Mouse (Mus musculus): ENCODE data around the gene Xylt1. TPM values are rescaled to one million over a fixed set of nuclear protein-coding genes. Genes with fewer than 3 reads are reported as not detected.

Xylt1 gene
- polyA plus RNA-seq, 1 experiment = 5.7 TPM

- Histone ChIP-seq H3K36me3 (ENCODE audit: control insufficient read depth, insufficient read depth, low read length) (no peaks in the 10 kb centered on the region), H3K27ac (ENCODE audit: control insufficient read depth, insufficient read depth, low read length) (no peak overlapping the region), H3K27me3 (ENCODE audit: control insufficient read depth, insufficient read depth, low read length) (no peaks in the 10 kb centered on the region), H3K4me1 (replicated peaks; ENCODE audit: control insufficient read depth, insufficient read depth, low read length) (no peaks in the 10 kb centered on the region), H3K4me3 (ENCODE audit: control insufficient read depth, insufficient read depth, low read length) (no peak overlapping the region)
- DNase-seq = no peak
- 58% methylated on average over 1 of the region's 1 CpGs for WGBS
- TF ChIP-seq CTCF (IDR thresholded peaks at IDR 0.05; ENCODE audit: borderline replicate concordance, control insufficient read depth, extremely low read depth, insufficient read depth, low read length, poor library complexity) = no peak
- no peak for TF ChIP-seq POLR2A (IDR thresholded peaks at IDR 0.05; ENCODE audit: control insufficient read depth, extremely low read depth, insufficient read depth, low read length, poor library complexity)
Observed at GRCm38 (mm10) chr7:117588426-117588825, 207.6 kb downstream of the Xylt1 start.

DNA sequence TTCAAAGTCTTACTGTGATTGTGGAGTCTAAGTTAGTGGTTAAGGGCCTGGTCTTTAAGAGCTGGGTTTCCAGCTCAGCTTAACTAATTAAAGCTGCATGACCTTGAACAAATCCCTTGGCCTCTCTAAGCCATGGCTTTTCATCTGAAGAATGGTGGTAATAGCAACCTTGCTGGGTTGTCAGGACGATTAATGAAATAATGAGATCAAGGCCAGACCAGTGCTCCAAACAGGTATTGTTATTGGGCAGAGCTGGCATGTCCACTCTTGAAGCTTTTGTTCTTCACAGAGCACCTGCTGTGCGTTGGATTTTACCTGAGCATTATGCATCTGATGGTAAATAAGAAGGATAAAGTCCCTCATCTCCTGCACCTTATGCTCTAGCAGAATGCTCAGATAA, 208.6 kb downstream of the Xylt1 start:
- H3K4me1 ChIP-seq (replicated peaks; ENCODE audit: control insufficient read depth, insufficient read depth, low read length) = no peaks in the 10 kb centered on the region
- DNase-seq = no peak
- no peak overlapping the region for H3K4me3 ChIP-seq (ENCODE audit: control insufficient read depth, insufficient read depth, low read length)
- no peak overlapping the region for H3K27ac ChIP-seq (ENCODE audit: control insufficient read depth, insufficient read depth, low read length)
- no peaks in the 10 kb centered on the region for H3K27me3 ChIP-seq (ENCODE audit: control insufficient read depth, insufficient read depth, low read length)
- no peaks in the 10 kb centered on the region for H3K36me3 ChIP-seq (ENCODE audit: control insufficient read depth, insufficient read depth, low read length)
- WGBS = 98% methylated on average over 2 of the region's 2 CpGs
- TF ChIP-seq CTCF (IDR thresholded peaks at IDR 0.05; ENCODE audit: borderline replicate concordance, control insufficient read depth, extremely low read depth, insufficient read depth, low read length, poor library complexity) = no peak
- no peak for TF ChIP-seq POLR2A (IDR thresholded peaks at IDR 0.05; ENCODE audit: control insufficient read depth, extremely low read depth, insufficient read depth, low read length, poor library complexity)

GRCm38 (mm10) chr7:117589820-117590219, 209.0 kb downstream of the Xylt1 start:
- TF ChIP-seq POLR2A (IDR thresholded peaks at IDR 0.05; ENCODE audit: control insufficient read depth, extremely low read depth, insufficient read depth, low read length, poor library complexity) = no peak
- no peak for TF ChIP-seq CTCF (IDR thresholded peaks at IDR 0.05; ENCODE audit: borderline replicate concordance, control insufficient read depth, extremely low read depth, insufficient read depth, low read length, poor library complexity)
- no peak overlapping the region for H3K27ac ChIP-seq (ENCODE audit: control insufficient read depth, insufficient read depth, low read length)
- WGBS = 91% methylated on average over 4 of the region's 4 CpGs

DNA sequence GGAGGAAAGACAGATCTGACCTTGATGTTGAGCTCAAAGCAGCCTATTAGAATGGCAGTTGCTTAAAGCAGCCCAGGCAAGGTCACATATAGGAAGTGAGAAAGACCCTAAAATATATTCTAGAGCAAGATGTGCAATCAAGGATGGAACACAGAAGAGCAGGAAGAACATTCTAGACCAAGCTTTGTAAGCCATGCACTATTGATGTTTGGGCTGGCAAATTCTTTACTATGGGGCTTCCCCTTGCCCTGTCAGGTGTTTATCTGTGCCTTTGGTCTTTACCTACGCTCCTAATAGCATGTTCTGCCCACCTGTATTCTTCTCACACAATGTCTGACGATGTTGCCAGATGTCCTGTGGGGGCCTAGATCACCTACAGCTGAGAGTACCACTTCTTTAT, 213.4 kb downstream of the Xylt1 start:
- WGBS = 94% methylated on average over 2 of the region's 2 CpGs
- TF ChIP-seq POLR2A (IDR thresholded peaks at IDR 0.05; ENCODE audit: control insufficient read depth, extremely low read depth, insufficient read depth, low read length, poor library complexity) = no peak
- no peak for TF ChIP-seq CTCF (IDR thresholded peaks at IDR 0.05; ENCODE audit: borderline replicate concordance, control insufficient read depth, extremely low read depth, insufficient read depth, low read length, poor library complexity)
- Histone ChIP-seq H3K36me3 (ENCODE audit: control insufficient read depth, insufficient read depth, low read length) (no peaks in the 10 kb centered on the region), H3K27ac (ENCODE audit: control insufficient read depth, insufficient read depth, low read length) (no peak overlapping the region), H3K27me3 (ENCODE audit: control insufficient read depth, insufficient read depth, low read length) (no peaks in the 10 kb centered on the region), H3K4me3 (ENCODE audit: control insufficient read depth, insufficient read depth, low read length) (no peak overlapping the region), H3K4me1 (replicated peaks; ENCODE audit: control insufficient read depth, insufficient read depth, low read length) (no peaks in the 10 kb centered on the region)
- DNase-seq = no peak

More at GRCm38 (mm10) chr7:117589820-117590219, 209.0 kb downstream of the Xylt1 start:
- H3K27me3 ChIP-seq (ENCODE audit: control insufficient read depth, insufficient read depth, low read length) = no peaks in the 10 kb centered on the region
- DNase-seq = no peak
- H3K4me3 ChIP-seq (ENCODE audit: control insufficient read depth, insufficient read depth, low read length) = no peak overlapping the region
- H3K36me3 ChIP-seq (ENCODE audit: control insufficient read depth, insufficient read depth, low read length) = no peaks in the 10 kb centered on the region
- no peaks in the 10 kb centered on the region for H3K4me1 ChIP-seq (replicated peaks; ENCODE audit: control insufficient read depth, insufficient read depth, low read length)

DNA sequence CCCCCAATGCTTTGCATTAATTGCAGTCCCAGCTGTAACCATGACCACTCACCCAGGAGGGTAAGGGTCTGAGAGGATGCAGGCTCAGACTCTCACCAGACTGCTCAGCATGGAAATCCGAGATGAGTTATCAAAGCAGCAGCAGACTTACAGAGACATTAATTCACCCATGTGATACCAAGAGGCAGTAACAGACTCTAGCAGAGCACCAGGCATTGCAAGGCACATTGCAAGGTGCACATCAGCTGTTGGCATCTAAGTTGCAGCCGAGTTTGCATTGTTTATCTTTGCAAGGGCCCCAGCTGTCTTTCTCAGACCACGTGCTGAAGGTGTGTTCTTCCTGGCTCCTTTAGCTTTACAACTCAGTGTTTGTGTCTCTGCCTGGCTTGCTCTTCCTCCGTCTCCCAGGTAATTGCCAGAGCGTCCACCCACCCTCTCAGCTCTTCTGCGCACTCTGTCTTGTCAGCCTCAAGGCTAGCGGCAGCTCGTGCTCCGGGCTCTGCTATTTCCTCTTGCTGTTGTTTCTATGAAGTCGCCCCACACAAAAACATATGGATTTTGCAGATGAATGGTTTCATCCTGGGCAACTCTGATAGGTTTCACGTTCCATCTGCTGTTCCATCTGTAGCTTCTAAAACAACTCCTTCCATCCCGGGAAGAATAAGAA, 214.4 kb downstream of the Xylt1 start:
- Histone ChIP-seq H3K36me3 (ENCODE audit: control insufficient read depth, insufficient read depth, low read length) (no peaks in the 10 kb centered on the region), H3K4me3 (ENCODE audit: control insufficient read depth, insufficient read depth, low read length) (no peak overlapping the region), H3K4me1 (replicated peaks; ENCODE audit: control insufficient read depth, insufficient read depth, low read length) (no peaks in the 10 kb centered on the region), H3K27me3 (ENCODE audit: control insufficient read depth, insufficient read depth, low read length) (no peaks in the 10 kb centered on the region), H3K27ac (ENCODE audit: control insufficient read depth, insufficient read depth, low read length) (no peak overlapping the region)
- WGBS = 95% methylated on average over 12 of the region's 12 CpGs
- TF ChIP-seq CTCF (IDR thresholded peaks at IDR 0.05; ENCODE audit: borderline replicate concordance, control insufficient read depth, extremely low read depth, insufficient read depth, low read length, poor library complexity) (no peak), POLR2A (IDR thresholded peaks at IDR 0.05; ENCODE audit: control insufficient read depth, extremely low read depth, insufficient read depth, low read length, poor library complexity) (no peak)
- DNase-seq = no peak

DNA sequence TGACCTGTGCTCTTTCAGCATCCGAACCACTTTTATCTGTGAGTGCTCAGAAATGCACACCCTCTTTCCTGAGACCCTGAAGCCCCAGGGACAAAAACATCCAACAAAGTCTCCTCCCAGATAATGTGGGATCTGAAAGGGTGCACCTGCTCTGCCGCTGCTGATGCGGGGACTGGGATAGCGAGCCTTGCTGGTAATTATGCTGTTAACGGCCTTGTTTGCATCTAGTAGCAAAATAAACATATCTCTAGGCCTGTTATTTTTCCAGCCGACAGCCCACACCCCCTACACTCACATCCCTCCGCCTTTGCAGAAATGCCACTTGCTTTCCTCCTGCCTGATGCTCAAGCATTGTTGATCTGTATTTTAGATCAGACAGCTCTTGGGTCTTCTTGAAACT, 219.7 kb downstream of the Xylt1 start:
- Histone ChIP-seq H3K27ac (ENCODE audit: control insufficient read depth, insufficient read depth, low read length) (no peak overlapping the region), H3K36me3 (ENCODE audit: control insufficient read depth, insufficient read depth, low read length) (no peaks in the 10 kb centered on the region), H3K4me3 (ENCODE audit: control insufficient read depth, insufficient read depth, low read length) (no peak overlapping the region), H3K4me1 (replicated peaks; ENCODE audit: control insufficient read depth, insufficient read depth, low read length) (no peaks in the 10 kb centered on the region), H3K27me3 (ENCODE audit: control insufficient read depth, insufficient read depth, low read length) (no peaks in the 10 kb centered on the region)
- WGBS = 98% methylated on average over 7 of the region's 7 CpGs
- TF ChIP-seq POLR2A (IDR thresholded peaks at IDR 0.05; ENCODE audit: control insufficient read depth, extremely low read depth, insufficient read depth, low read length, poor library complexity) = no peak
- TF ChIP-seq CTCF (IDR thresholded peaks at IDR 0.05; ENCODE audit: borderline replicate concordance, control insufficient read depth, extremely low read depth, insufficient read depth, low read length, poor library complexity) = no peak
- no peak for DNase-seq

GRCm38 (mm10) chr7:117610439-117610838, 229.7 kb downstream of the Xylt1 start:
- 98% methylated on average over 6 of the region's 6 CpGs for WGBS
- no peak for TF ChIP-seq CTCF (IDR thresholded peaks at IDR 0.05; ENCODE audit: borderline replicate concordance, control insufficient read depth, extremely low read depth, insufficient read depth, low read length, poor library complexity)
- TF ChIP-seq POLR2A (IDR thresholded peaks at IDR 0.05; ENCODE audit: control insufficient read depth, extremely low read depth, insufficient read depth, low read length, poor library complexity) = no peak
- no peaks in the 10 kb centered on the region for H3K27me3 ChIP-seq (ENCODE audit: control insufficient read depth, insufficient read depth, low read length)
- H3K4me3 ChIP-seq (ENCODE audit: control insufficient read depth, insufficient read depth, low read length) = no peak overlapping the region
- no peak for DNase-seq
- peaks cover 26% of the 10 kb centered on the region for H3K4me1 ChIP-seq (replicated peaks; ENCODE audit: control insufficient read depth, insufficient read depth, low read length)
- H3K27ac ChIP-seq (ENCODE audit: control insufficient read depth, insufficient read depth, low read length) = no peak overlapping the region
- no peaks in the 10 kb centered on the region for H3K36me3 ChIP-seq (ENCODE audit: control insufficient read depth, insufficient read depth, low read length)

Data from thymus, adult 2 months (tissue).